Mouse (Mus musculus) testis, postnatal 10 days (tissue): Measurements from ENCODE around the gene Ing5.
"Not testable (repeated sequence)": the region's sequence is repeated elsewhere in the genome, so short reads cannot be mapped to it uniquely, and the experiment has no call there.

ENCODE experiments used
- DNase-seq: peaks from one replicate; pipeline ENCODE4 v3.0.0; 2021; ENCODE audit warnings: low spot score

The Ing5 gene

GRCm38 (mm10) chr1:93803556-93804507, at the start of gene Ing5:
Ing5 (plus strand) TSS chr1:93803965.
- peak; percentile 100 for DNase-seq

DNA sequence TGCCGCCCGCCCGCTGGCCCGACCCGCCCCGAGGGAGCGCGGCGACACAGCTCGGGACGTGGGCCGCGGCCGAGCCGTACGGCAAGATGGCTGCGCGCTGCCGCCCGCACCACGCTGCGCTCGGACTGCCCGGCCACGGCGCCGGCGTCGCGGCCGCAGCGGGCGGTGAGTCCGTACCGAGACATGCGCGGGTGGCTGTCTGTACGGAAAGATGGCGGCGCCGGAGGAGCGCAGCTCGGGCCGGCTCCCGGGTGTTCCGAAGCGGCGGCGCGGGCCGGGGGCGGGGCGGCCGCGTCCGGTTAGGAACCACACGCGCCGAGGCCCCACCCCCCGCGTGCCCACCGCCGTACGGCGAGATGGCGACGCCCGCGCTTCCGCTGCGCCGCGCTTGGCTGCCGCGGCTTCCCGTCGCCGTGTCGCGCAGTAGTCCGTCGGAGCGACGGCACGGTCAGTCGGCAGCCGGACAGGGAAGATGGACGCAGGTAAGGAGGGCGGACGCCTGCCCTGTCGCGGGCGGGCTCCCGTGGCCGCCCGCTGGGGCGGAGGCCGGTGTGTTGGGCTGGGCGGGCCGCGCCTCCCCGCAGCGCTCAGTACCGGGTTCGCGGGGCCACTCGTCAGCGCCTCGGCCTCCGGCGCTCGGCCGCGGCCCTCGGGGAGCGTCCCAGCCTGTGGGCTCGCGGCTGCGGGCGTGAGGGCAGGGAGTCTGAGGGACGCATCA, 49.0 kb upstream of the Ing5 start, which contains the start of gene Thap4:
TSS of gene Thap4 (minus strand) at position 292 of the 718 bp plus-strand sequence.
- peak; percentile 97 for DNase-seq

DNA sequence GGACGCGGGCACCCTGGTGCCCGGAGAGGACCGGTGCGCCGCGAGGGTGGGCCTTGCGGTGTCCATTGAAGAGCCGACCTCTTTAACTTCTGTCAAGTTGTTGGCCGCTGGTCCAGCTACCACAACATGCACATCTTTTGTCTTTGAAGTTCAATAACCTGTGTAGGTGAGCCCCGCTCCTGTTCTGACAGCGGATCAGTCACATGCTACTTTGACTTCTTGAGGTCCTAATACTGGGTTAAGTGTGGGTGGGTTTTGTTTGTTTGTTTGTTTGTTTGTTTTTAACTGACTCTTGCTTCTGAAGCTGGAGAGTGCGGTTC, 48.5 kb upstream of the Ing5 start:
- no peak for DNase-seq

DNA sequence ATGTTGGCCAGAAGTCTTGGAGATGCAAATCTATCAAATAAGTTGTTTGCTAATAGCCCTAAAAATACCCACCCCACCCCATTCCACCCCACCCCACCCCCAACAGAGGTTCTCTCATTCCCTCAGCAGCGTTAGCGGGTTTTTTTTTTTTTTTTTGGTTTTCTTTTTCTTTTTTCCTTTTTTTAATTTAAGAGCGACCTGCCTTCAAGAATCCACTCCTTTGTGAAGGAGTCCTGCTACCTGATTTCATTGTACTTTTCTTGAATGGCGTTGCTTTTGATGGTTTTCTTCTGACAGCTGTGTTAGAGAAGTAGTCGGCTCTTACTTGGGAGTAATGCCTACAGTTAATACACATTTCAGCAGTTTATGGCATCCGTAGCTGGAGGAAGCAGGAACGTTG, 48.1 kb upstream of the Ing5 start:
- DNase-seq = no peak

GRCm38 (mm10) chr1:93756154-93756553, 47.6 kb upstream of the Ing5 start:
- DNase-seq = no peak

DNA sequence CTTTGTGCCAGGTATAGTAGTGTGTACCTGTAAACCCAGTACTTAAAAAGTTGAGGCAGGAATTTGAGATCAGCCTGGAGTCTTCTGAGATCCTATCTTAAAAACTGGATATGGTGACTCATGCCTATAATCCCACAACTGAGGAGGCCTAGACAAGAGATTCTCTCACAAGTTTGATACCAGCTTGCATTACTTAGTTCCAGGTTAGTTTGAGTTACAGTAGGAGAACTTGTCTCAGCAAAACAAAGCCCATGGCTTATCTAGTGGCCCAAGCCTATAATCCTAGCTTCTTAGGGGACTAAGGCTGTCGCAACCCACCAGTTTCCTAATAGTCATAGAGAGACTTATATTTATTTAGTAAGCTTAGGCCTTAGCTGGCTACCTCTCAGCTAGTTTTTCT, 43.7 kb upstream of the Ing5 start:
- no peak for DNase-seq

DNA sequence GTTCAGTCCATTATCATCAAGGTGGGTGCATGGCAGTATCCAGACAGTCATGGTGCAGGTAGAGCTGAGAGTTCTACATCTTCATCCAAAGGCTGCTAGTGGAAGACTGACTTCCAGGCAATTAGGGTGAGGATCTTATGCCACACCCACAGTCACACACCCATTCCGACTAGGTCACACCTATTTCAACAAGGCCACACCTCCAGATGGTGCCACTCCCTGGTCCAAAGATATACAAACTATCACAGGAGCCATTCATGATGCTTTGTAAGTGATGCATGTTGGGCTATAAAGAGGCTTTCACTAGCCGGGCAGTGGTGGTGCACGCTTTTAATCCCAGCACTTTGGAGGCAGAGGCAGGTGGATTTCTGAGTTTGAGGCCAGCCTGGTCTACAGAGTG, 40.2 kb upstream of the Ing5 start:
- not testable (repeated sequence) for DNase-seq

DNA sequence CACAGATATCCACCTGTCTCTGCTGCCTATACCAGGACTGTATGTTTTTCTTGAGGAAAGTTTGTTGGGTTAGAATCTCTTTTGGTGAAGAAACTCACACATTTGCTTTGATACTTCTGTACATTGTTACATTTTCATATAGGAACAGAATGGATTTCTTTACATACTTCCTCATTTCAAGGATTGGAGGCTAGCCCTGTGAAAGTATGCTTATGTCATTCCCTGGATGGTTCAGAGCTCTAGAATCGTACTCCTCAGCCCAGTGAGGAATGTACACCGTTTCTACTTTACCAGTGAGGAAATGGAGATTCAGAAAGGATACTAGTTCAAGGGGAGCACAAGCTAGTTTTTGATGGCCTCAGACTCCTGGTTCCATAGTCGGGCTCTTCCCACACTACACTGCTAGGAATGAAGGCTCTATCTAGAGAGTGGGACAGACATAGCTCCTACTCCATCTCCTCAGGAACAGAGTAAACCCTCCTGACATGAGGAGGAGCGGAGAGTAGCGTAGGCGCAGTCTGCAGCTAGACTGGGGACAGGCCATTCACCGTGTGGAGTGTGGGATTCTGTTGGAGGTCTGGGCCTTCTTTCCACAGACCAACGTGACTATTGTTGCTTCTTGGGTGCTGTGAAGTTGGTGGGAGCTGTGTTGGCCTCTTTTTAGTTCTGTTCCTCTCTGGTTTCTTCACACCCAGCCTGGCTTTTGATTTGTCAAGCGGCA, 38.7 kb upstream of the Ing5 start:
- no peak for DNase-seq

- DNase-seq = no peak
Observed at GRCm38 (mm10) chr1:93767600-93767999, 36.2 kb upstream of the Ing5 start.

GRCm38 (mm10) chr1:93769901-93770300, 33.9 kb upstream of the Ing5 start:
- no peak for DNase-seq

DNA sequence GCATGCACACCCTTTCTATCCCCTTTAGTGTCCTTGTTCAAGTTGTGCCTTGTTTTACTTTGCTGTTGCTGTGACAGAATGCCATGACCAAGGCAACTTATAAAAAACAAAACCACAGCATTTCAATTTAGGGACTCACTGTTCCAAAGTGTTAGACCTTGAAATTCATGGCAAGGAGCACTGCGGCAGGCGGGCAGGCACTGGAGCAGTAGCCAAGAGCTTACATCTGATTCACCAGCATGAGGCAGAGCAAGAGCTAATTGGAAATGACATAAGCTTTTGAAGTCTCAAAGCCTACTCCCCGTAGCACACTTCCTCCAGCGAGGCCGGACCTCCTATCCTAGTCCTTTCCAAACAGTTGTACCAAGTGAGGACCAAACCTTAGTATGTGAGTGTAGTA, 27.1 kb upstream of the Ing5 start:
- no peak for DNase-seq

GRCm38 (mm10) chr1:93786912-93787311, 16.9 kb upstream of the Ing5 start:
- peak; percentile 55 for DNase-seq

DNA sequence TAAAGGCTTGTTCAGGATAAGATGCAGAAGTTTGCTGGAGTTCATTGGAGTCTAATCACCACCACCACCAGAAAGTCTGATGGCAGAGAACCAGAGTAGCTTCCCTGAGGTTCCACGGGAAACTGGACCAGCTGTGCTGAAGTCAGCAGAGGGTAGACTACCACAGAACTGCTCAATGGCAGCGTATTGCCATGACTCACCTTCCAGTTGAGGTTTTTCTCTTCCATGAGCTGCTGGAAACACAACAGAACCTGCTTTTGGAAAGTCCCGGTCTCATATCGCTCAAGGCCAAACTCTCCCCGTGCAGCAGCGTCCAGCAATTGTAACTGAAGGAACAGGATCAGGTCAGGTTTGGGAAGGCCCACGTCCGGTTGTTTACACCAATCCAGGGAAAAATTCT, 9.2 kb upstream of the Ing5 start:
- DNase-seq = no peak

DNA sequence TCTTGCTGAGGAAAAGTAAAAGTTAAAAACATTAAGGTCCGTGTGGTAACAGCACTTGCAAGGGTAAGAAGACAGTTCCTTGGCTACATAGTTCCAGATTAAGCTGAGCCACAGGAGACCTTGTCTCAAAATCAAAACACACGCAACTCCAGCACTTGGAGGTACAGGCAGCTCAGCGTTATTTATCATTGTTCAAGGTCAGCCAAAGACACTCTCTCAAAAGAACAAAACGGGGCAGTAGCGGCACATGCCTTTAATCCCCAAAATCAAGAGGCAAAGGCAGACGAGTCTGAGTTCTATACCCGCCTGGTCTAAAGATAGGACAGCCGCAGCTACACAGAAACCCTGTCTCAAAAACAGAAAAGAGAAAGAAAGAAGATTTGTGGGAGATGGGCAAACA, 7.9 kb upstream of the Ing5 start:
- no peak for DNase-seq

DNA sequence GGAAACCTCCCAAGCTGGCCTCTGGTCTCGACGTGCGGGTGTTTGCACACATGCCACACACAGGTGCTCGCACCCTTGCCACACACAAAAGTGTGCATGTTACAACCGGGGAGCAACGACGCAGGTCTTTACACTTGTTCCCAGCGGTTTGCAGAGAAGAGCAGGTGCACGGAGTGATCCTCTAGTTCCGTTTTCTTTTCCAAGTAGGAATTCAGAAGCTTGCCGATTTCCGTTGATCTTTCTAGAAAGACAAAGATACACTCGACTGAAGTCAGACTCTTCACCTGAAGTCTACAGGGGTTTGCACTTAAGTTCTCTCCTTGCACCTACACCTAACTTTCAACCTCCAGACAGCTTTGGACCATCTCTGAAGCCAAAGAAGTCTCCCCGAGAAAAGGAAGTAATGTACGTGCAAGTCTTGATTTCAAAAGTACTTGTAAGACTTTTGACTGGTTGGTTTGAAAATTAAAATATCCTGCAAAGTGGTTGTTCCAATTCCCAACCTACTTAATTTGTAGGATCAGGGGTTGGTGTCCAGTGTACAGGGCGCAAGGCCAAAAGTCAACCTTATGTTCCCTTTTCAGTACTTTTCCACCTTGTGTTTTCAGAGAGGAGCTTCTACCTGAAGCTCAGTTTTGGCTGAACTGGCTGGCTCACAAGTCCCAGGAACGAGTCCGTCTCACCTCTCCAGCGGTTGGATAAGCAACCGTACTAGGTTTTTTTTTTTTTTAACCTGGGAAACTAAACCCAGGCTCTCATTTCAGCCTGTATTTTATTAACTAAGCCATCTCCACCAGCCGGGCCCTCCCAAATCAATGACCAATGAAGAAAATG, 2.9 kb upstream of the Ing5 start:
- no peak for DNase-seq

DNA sequence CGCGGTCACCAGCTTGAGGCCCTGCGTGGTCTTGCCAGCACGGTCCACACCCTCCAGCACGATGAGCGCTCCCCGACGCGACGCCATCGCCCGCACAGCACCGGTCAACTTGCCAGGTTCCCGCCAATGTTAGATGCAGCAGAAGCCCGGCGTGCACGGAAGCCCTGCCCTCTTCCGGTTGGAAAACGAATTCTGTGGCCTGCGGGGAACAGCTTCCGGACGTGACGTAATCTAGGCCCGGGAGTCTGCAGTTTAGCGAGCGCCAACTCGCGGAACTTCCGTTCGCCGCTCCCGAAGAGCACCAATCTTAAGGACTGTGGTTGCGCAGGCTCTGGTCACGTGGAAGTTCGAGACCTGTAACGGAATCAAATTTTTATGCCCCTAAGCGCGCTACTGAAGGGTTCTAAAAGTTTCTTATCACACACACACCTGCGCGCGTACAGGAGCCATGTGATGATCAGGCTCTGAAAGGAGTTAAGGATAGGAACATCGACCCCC, 2.0 kb upstream of the Ing5 start, which contains the start of gene Dtymk:
TSS of gene Dtymk (minus strand) at position 194 of the 498 bp plus-strand sequence.
- DNase-seq = peak; percentile 89

DNA sequence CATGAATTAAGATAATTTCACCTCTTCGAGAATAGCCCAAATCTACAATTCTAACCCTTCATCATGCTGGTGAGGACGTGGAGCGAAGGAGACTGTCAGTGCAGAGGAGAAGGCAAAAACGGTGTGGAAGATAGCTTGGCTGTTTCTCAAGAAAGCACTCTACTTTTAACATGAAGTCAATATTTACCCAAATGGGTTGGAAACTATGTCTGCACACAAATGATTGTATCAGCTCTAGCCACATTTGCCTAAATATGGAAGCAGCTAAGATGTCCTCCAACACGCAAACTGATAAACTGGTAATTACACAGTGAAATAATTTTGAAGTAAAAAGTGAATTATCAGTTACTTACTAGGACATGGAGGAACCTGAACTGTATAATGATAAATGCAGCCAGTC, 994 bp upstream of the Ing5 start:
- no peak for DNase-seq

- no peak for DNase-seq
Observed at GRCm38 (mm10) chr1:93804818-93805217, 1.1 kb downstream of the Ing5 start.

DNA sequence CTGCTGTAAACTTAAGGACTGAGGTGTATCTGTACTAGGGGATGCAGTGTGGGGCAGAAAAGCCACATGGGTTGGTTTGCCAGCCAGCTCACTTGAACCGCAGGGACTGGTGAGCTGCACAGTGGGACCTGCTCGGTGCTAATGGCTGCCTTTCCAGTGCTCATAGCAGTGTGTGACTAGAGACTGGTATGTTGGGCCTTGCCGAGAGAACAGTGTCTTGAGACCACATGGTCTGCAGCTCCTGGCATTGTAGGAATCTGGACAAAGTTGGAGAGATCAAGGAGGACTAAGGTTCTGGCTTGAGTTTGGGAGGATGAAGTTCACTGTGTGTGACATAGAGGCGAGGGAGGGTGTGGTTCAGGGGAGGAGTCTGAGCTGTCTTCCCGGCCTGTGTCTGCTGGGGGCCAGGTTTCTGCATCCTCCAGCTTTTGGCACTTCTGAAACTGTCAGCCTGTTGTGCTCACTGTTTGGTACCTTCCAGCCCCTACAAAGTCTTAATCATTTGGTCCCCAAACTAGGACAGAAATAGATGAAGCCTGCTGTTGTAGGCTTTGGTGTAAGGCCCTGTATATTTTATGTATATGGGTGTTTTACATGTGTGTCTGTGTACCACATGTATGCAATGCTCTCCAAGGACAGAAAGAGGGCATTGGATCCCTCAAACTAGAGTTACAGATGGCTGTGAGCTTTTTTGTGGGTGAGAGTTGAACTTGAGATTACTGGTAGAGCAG, 1.6 kb downstream of the Ing5 start:
- no peak for DNase-seq

DNA sequence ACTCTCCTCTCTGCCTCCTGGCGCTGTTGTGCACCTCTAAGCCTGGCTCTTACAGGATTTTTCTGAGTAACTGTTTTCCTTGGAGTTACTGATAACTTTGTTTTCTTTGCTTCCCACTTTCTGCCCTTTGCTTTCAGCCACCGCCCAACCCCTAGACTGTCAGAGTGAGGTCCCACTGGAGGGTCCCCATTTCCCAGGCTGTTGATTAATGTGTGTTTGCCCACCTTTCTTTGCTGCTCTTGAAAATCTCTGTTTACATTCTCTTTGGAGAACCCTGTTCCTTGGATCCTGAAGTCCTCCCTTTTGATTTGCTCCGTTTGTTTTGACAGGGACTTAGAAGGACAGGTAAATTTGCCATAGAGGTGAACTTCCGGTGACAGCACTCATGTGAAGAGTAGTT, 5.1 kb downstream of the Ing5 start:
- DNase-seq = no peak

- no peak for DNase-seq
Observed at GRCm38 (mm10) chr1:93810011-93810410, 6.2 kb downstream of the Ing5 start.
